Mouse (Mus musculus) heart, adult 11 months (tissue): ENCODE measurements at regions not wholly inside any gene's neighbourhood (a gene's known extent, or its start where the extent isn't known, plus 50 kb on each side); places are given as distances from the start of the nearest gene placed in this dataset.

ENCODE experiments used
- DNase-seq: peaks from one replicate; pipeline ENCODE4 v3.0.0; 2022

GRCm38 (mm10) chr9:117689946-117690345 lies 60.2 kb upstream of the Rbms3 start:
- DNase-seq: peak; percentile 19
